Mouse (Mus musculus) stomach, embryonic 14.5 days (tissue): ENCODE results near the gene Get4. TPM values are rescaled to one million over a fixed set of nuclear protein-coding genes. Genes with fewer than 3 reads are reported as not detected.

ENCODE experiments used
- ATAC-seq: fragments of 200-750 bp; cut with Nextera tagmentation; 2 replicates; pipeline ENCODE4 v1.8.0; 2017; ENCODE audit warnings: low read depth, moderate TSS enrichment; ENCODE audit not compliant: insufficient number of reproducible peaks, insufficient read depth, low FRiP score
- H3K27ac ChIP-seq: fragments of 300-500 bp; sonication (generic); 2 replicates; pipeline ENCODE4 v1.5.1; 2014; ENCODE audit warnings: mild to moderate bottlenecking, low read length, moderate library complexity, mixed read lengths
- H3K27me3 ChIP-seq: fragments of 300-500 bp; sonication (generic); 2 replicates; pipeline ENCODE4 v1.6.1; 2014; ENCODE audit warnings: low read length, control low read depth, mixed read lengths; ENCODE audit not compliant: control insufficient read depth, insufficient read depth
- H3K36me3 ChIP-seq: fragments of 300-500 bp; sonication (generic); 2 replicates; pipeline ENCODE4 v1.6.1; 2014; ENCODE audit warnings: mild to moderate bottlenecking, control low read depth, low read length, moderate library complexity, mixed read lengths; ENCODE audit not compliant: control insufficient read depth, insufficient read depth
- H3K4me1 ChIP-seq: fragments of 300-500 bp; sonication (generic); 2 replicates; pipeline ENCODE4 v1.6.1; 2014; ENCODE audit warnings: low read length, control low read depth, mixed read lengths; ENCODE audit not compliant: control insufficient read depth, insufficient read depth
- H3K4me2 ChIP-seq: fragments of 300-500 bp; sonication (generic); replicated peaks from 2 replicates; pipeline ENCODE4 v1.6.1; 2014; ENCODE audit warnings: low read depth, low read length, control low read depth
- H3K4me3 ChIP-seq: fragments of 300-500 bp; sonication (generic); 2 replicates; pipeline ENCODE4 v1.5.1; 2014; ENCODE audit warnings: low read depth, low read length, control low read depth
- H3K9ac ChIP-seq: fragments of 300-500 bp; sonication (generic); replicated peaks from 2 replicates; pipeline ENCODE4 v1.6.1; 2014; ENCODE audit warnings: low read depth, mild to moderate bottlenecking, control low read depth, low read length, moderate library complexity, mixed read lengths
- H3K9me3 ChIP-seq: fragments of 300-500 bp; sonication (generic); 2 replicates; pipeline ENCODE4 v1.6.1; 2016; ENCODE audit warnings: low read depth, low read length, control low read depth; ENCODE audit not compliant: control insufficient read depth
- WGBS: fragments of 180-500 bp; shearing (Covaris S2); extraction: QIAGEN DNeasy Blood & Tissue Kit; methylation state at CpG from one replicate; pipeline ENCODE4 v1.1.7; 2014; 5-methylcytosine and 5-hydroxymethylcytosine counted together
- polyA plus RNA-seq: library from polyadenylated mRNA; unstranded; fragments of >200 nt; fragmentation: Nextera tagmentation; extraction: Ambion mirVana; gene quantifications from 2 replicates; pipeline ENCODE4 v1.2.1, GENCODE M21; 2014

Gene Get4
- 149 and 151 TPM in 2 replicates for polyA plus RNA-seq

DNA sequence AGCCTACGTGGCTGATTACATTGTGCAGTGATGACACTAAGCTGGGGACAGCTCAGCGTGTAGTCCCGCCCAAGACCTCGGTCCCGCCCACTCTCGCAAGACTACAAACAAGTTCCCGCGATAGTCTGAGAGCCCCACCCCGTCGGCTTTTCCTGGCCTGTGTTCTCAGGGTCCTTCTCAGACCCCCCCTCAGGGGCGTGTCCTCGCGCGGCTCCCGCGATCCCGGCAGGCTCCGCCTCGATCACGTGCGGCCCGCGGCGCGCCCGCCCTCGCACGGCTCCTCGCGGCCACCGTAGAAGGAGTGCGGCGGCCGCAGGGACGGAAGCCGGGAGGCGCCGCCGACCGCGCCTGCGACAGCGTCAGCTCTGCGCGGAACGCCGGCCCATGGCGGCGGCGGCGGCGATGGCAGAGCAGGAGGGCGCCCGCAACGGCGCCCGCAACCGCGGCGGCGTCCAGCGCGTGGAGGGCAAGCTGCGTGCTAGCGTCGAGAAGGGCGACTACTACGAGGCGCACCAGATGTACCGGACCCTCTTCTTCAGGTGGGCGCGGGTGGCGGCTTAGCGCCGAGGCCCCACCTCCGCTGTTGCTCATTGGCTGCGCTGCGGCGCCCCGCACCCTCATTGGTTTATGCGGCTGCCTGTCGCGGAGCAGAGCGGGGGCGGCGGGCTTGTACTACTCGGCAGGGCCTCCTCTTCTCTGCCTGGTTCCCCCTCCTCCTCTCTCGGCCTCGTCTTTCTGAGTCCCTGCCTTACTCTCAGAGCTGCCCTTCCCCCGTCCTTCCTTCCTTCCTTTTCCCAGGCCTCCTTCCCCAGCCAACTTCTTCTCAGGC, at the start of gene Get4:
Get4 (plus strand) TSS at position 244 of the 829 bp plus-strand sequence.
- peak within 1 kb of the TSS; percentile 76 for H3K4me3 ChIP-seq
- H3K27me3 ChIP-seq = no peaks in the 10 kb centered on the region
- peaks cover 18% of the 10 kb centered on the region for H3K4me1 ChIP-seq
- WGBS = under 1% methylated on average over 85 of the region's 90 CpGs
- peak within 1 kb of the TSS; percentile 89 for H3K27ac ChIP-seq
- H3K36me3 ChIP-seq = peaks cover 36% of the 10 kb centered on the region
- no peaks in the 10 kb centered on the region for H3K9me3 ChIP-seq
- peak within 1 kb of the TSS; percentile 71 for H3K9ac ChIP-seq
- H3K4me2 ChIP-seq = peak within 1 kb of the TSS; percentile 78
- peak; percentile 94 for ATAC-seq

GRCm38 (mm10) chr5:139203312-139203711, 48.8 kb upstream of the Get4 start:
- WGBS = 85% methylated on average over 5 of the region's 5 CpGs
- no peak for ATAC-seq

DNA sequence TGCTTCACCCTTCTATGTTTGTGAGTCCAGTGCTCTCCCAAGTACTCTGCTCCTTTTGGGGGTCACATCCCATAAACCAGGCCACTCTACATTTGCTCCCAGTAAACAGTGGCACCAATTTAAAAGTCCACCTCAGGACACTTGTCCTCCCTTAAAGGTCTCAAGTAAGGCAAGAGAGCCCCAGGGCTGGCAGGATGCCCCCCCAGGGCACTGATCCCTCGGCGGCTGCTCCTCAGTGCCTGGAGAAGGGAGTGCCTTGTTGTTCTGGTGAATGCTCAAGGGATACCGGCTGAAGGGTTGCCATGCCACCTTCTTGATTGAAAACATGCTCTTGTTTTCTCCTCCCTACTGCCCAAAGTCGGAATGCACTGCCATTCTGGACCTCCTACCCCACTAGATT, 46.0 kb upstream of the Get4 start:
- WGBS = 74% methylated on average over 4 of the region's 4 CpGs
- peaks cover 16% of the 10 kb centered on the region for H3K4me1 ChIP-seq
- H3K4me3 ChIP-seq = no peak overlapping the region
- no peak overlapping the region for H3K27ac ChIP-seq
- H3K9me3 ChIP-seq = no peaks in the 10 kb centered on the region
- no peak overlapping the region for H3K9ac ChIP-seq
- H3K27me3 ChIP-seq = no peaks in the 10 kb centered on the region
- no peak for ATAC-seq
- no peaks in the 10 kb centered on the region for H3K36me3 ChIP-seq
- H3K4me2 ChIP-seq = no peak overlapping the region

More at GRCm38 (mm10) chr5:139203312-139203711, 48.8 kb upstream of the Get4 start:
- Histone ChIP-seq H3K9ac (no peak overlapping the region), H3K4me2 (no peak overlapping the region), H3K4me1 (peaks cover 22% of the 10 kb centered on the region), H3K4me3 (no peak overlapping the region), H3K36me3 (no peaks in the 10 kb centered on the region), H3K9me3 (no peaks in the 10 kb centered on the region), H3K27me3 (no peaks in the 10 kb centered on the region), H3K27ac (no peak overlapping the region)

DNA sequence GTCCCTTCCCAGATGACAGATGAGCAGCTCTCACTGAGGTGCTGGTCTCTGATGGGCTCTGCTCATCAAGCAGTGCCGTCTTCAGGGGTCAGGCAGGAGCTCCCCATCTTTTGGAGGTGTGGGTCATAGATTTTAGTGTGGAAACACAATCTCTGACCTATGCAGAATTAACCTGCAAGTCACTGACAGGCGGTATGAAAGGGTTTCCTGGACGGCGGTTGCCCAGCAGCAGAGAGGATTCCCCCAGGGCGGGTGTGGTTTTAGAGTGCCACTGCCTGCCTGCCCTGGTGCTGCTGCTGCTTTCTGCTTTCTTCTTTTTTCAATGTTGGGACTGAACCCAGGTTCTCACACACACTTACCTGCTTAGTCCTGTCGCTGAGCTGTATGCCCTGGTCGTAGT, 45.6 kb upstream of the Get4 start:
- WGBS = 67% methylated on average over 7 of the region's 7 CpGs
- Histone ChIP-seq H3K36me3 (no peaks in the 10 kb centered on the region), H3K4me3 (no peak overlapping the region), H3K9me3 (no peaks in the 10 kb centered on the region), H3K4me1 (peaks cover 12% of the 10 kb centered on the region), H3K27me3 (no peaks in the 10 kb centered on the region), H3K27ac (no peak overlapping the region), H3K4me2 (no peak overlapping the region), H3K9ac (no peak overlapping the region)
- ATAC-seq = no peak

DNA sequence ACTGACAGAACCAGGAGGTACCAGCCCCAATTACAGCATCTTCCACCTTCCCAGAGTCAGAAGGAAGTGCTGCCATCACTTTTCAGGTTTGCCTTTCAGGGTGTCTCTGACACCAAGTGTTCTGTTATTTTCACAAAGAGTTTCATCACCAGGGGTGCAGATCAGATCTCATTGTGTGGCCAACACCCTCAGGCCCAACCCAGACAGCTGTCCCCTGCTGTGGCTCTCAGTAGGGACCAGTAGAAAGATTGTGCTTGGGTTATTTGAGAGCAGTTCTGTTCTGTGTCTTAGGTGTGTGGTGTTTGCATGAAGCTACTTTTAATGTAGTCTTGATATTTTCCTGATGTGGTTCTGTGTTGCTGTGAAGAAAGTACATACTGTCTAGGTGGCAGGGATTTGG, 43.9 kb upstream of the Get4 start:
- Histone ChIP-seq H3K4me3 (no peak overlapping the region), H3K27me3 (no peaks in the 10 kb centered on the region), H3K27ac (no peak overlapping the region), H3K4me1 (0 out of 2 replicates have a peak, but pooled peaks cover 4% of the 10 kb centered on the region), H3K36me3 (no peaks in the 10 kb centered on the region), H3K9me3 (no peaks in the 10 kb centered on the region), H3K9ac (no peak overlapping the region), H3K4me2 (no peak overlapping the region)
- no peak for ATAC-seq

DNA sequence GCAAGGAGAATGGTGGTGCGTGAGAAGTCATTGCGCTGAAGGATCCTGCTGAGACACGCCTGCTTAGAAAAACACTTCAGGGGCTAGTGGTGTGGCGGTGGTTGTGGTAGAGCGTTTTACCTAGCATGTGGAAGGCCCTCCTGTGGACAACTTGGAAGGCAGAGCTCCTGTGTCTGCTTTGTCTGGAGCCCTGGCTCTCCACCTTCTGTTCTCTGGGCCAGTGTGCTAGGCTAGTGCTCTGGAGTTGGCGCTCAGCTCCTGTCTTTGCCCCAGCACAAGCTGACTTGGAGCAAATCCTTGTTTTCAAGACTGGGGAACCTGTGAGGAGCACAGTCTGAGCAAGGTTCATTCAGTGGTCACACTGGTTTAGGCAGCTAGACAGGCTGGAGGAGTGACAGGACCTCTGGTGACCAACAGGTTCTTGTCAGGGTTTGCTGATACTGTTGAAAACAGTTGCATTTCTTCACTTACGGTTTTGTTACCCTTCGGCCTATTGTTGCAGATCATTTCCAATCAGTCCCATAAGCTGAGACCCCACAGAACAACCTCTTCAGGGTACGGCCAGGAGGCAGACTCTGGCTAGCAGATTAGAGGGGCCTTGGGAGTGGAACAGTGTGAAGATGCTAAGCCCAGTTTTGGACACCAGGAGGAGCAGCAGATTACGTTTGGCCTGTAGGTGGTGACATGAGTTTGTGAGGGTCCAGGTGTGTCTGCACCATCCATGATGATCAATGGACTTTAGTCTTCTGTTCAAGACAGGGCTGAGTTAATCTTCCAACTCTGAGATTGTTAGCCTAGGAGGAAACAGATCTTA, 43.0 kb upstream of the Get4 start:
- ATAC-seq = no peak
- no peak overlapping the region for H3K27ac ChIP-seq
- WGBS = 86% methylated on average over 10 of the region's 10 CpGs

DNA sequence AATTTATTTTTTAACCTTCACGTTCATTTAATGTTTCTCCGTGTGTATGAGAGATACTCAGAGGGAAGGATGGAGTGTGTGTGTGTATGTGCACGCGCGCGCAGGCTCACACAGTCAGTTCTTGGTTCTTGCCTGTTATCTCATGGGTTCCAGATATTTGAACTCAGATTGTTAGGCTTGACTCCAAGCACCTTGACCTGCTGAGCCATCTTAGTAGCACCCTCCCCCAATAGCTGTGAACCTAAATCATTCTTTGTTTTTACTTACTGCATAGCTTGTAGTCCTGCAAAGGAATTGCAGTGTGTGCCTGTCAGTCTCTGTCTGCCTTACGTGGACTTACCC, 42.5 kb upstream of the Get4 start:
- H3K4me1 ChIP-seq = 0 out of 2 replicates have a peak, but pooled peaks cover 4% of the 10 kb centered on the region
- no peaks in the 10 kb centered on the region for H3K27me3 ChIP-seq
- H3K4me3 ChIP-seq = no peak overlapping the region
- H3K27ac ChIP-seq = no peak overlapping the region
- no peaks in the 10 kb centered on the region for H3K36me3 ChIP-seq
- no peaks in the 10 kb centered on the region for H3K9me3 ChIP-seq
- no peak for ATAC-seq
- WGBS = 91% methylated on average over 7 of the region's 7 CpGs
- no peak overlapping the region for H3K9ac ChIP-seq
- H3K4me2 ChIP-seq = no peak overlapping the region

More for the DNA sequence above, 43.0 kb upstream of the Get4 start:
- no peak overlapping the region for H3K4me2 ChIP-seq
- no peaks in the 10 kb centered on the region for H3K27me3 ChIP-seq
- H3K36me3 ChIP-seq = no peaks in the 10 kb centered on the region
- H3K9ac ChIP-seq = no peak overlapping the region
- H3K4me3 ChIP-seq = no peak overlapping the region
- H3K9me3 ChIP-seq = no peaks in the 10 kb centered on the region
- H3K4me1 ChIP-seq = 0 out of 2 replicates have a peak, but pooled peaks cover 4% of the 10 kb centered on the region

- Histone ChIP-seq H3K4me1 (no peaks in the 10 kb centered on the region), H3K36me3 (peaks cover 15% of the 10 kb centered on the region; the same call in 1 of the 2 replicates), H3K4me2 (no peak overlapping the region), H3K4me3 (no peak overlapping the region), H3K9me3 (no peaks in the 10 kb centered on the region), H3K9ac (no peak overlapping the region), H3K27ac (no peak overlapping the region), H3K27me3 (no peaks in the 10 kb centered on the region)
- ATAC-seq = no peak
- 86% methylated on average over 11 of the region's 11 CpGs for WGBS
Observed at GRCm38 (mm10) chr5:139211737-139212385, 40.3 kb upstream of the Get4 start.
